Mouse (Mus musculus): Measurements from ENCODE around the gene Rpl34. TPM values are rescaled to one million over a fixed set of nuclear protein-coding genes. Genes with fewer than 3 reads are reported as not detected.

The Rpl34 gene
- polyA plus RNA-seq, 1 experiment from 2014 or later, result 917 TPM

Other genes starting within 250 kb of the Rpl34 start
- gene Etnppl, start 113.0 kb downstream of the Rpl34 start, polyA plus RNA-seq (2014; fragmentation: Nextera tagmentation; extraction: Ambion mirVana), result not detected in 2 replicates
- gene Ostc, start 21.0 kb downstream of the Rpl34 start, polyA plus RNA-seq (2014; fragmentation: Nextera tagmentation; extraction: Ambion mirVana), result 357 and 386 TPM in 2 replicates

Data from limb, embryonic 11.5 days (tissue).